ENCODE assay signal across 9 mouse cellular contexts in the genomic region with DNA sequence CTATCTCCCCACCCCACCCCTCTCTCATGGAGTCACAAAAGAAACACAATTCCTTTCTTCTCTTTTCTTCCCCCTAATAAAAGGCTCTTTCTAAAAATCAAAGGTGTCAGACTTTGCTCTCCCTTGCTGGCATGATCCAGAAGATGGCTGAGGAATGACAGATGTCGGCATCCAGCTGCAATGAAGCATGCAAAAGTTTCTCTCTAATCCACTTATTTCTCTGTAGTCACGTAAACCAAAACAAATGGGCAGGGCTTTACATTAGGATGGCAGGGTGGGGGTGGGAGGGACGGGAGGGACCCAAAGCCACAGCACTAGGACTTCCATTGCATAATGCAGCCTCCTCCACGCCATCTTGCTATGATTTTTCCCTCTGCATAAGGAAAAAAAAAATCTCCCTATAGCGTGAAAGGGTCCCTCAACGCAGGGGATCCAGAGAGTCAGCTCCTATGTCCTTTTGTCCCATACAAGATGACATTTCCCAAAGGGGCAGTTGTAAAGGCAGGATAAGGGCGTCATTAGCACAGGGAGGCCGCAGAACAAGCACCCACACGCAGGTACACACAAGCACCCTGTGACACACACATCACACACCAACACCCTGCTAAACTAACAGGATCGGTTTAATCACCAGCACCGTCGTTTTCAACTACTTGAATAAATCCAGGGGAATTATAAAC.
DNase-seq lines count a peak whose midpoint lies in the region; ATAC-seq and TF ChIP-seq lines count a peak whose summit lies in the region.
"Had no signal": no experiment of that assay in that cellular context is flagged by ENCODE, and none has a peak within 500 bp of the region (broad histone marks: within the 10 kb centered on the region; RNA-seq: fewer than 3 reads in every experiment).

No protein-coding gene starts in this region.

- H3K9ac ChIP-seq in heart, embryonic 16.5 days (ENCODE audit: low read length), result peak overlapping the region; percentile 53
- H3K9ac ChIP-seq in embryonic facial prominence, embryonic 12.5 days, result peak overlapping the region; percentile 44; the same call in 1 of the 2 replicates
- peak overlapping the region; percentile 44 for H3K9ac ChIP-seq in hindbrain, embryonic 15.5 days
- peak overlapping the region; percentile 52; the same call in 1 of the 2 replicates for H3K9ac ChIP-seq in midbrain, postnatal 0 days (replicated peaks; ENCODE audit: low read length, poor library complexity, severe bottlenecking)
- H3K9ac ChIP-seq: liver, embryonic 15.5 days had no signal

- 26% methylated on average over 12 of the region's 12 CpGs for WGBS in heart, embryonic 16.5 days
- WGBS in embryonic facial prominence, embryonic 12.5 days, result 15% methylated on average over 12 of the region's 12 CpGs
- WGBS in hindbrain, embryonic 15.5 days, result 11% methylated on average over 12 of the region's 12 CpGs
- 7% methylated on average over 12 of the region's 12 CpGs for WGBS in midbrain, postnatal 0 days

- TF ChIP-seq CTCF in midbrain, postnatal 0 days (IDR thresholded peaks at IDR 0.05), result no peak

- H3K9me3 ChIP-seq in heart, embryonic 16.5 days (replicated peaks; ENCODE audit: control insufficient read depth, low read length), result no peaks in the 10 kb centered on the region
- no peaks in the 10 kb centered on the region for H3K9me3 ChIP-seq in embryonic facial prominence, embryonic 12.5 days
- no peaks in the 10 kb centered on the region for H3K9me3 ChIP-seq in hindbrain, embryonic 15.5 days
- no peaks in the 10 kb centered on the region for H3K9me3 ChIP-seq in midbrain, postnatal 0 days (ENCODE audit: low read length)
- H3K9me3 ChIP-seq: liver, embryonic 15.5 days had no signal

- no peaks in the 10 kb centered on the region for H3K36me3 ChIP-seq in heart, embryonic 16.5 days (ENCODE audit: control insufficient read depth, insufficient read depth)
- H3K36me3 ChIP-seq in embryonic facial prominence, embryonic 12.5 days, result no peaks in the 10 kb centered on the region
- H3K36me3 ChIP-seq in hindbrain, embryonic 15.5 days, result no peaks in the 10 kb centered on the region
- H3K36me3 ChIP-seq in midbrain, postnatal 0 days (ENCODE audit: insufficient read depth, low read length), result no peaks in the 10 kb centered on the region
- H3K36me3 ChIP-seq: liver, embryonic 15.5 days had no signal

- no peak overlapping the region for H3K27ac ChIP-seq in heart, embryonic 16.5 days (ENCODE audit: low read length)
- H3K27ac ChIP-seq in embryonic facial prominence, embryonic 12.5 days, result peak overlapping the region; percentile 84; the same call in 1 of the 2 replicates
- H3K27ac ChIP-seq in hindbrain, embryonic 15.5 days (replicated peaks), result peak overlapping the region; percentile 83
- H3K27ac ChIP-seq in midbrain, postnatal 0 days (ENCODE audit: low read depth, low read length), result no peak overlapping the region
- H3K27ac ChIP-seq: liver, embryonic 15.5 days had no signal

- peak overlapping the region; percentile 55 for H3K4me3 ChIP-seq in heart, embryonic 16.5 days (ENCODE audit: low read length)
- H3K4me3 ChIP-seq in embryonic facial prominence, embryonic 12.5 days, result peak overlapping the region; percentile 37
- peak overlapping the region; percentile 34 for H3K4me3 ChIP-seq in hindbrain, embryonic 15.5 days
- H3K4me3 ChIP-seq in midbrain, postnatal 0 days (ENCODE audit: low read depth, low read length), result peak overlapping the region; percentile 44
- H3K4me3 ChIP-seq: liver, embryonic 15.5 days had no signal

- no peaks in the 10 kb centered on the region for H3K4me1 ChIP-seq in heart, embryonic 16.5 days (ENCODE audit: control insufficient read depth, insufficient read depth, low read length)
- peaks cover 38% of the 10 kb centered on the region for H3K4me1 ChIP-seq in embryonic facial prominence, embryonic 12.5 days
- H3K4me1 ChIP-seq in hindbrain, embryonic 15.5 days (replicated peaks), result peaks cover 39% of the 10 kb centered on the region
- peaks cover 5% of the 10 kb centered on the region; the same call in 1 of the 2 replicates for H3K4me1 ChIP-seq in midbrain, postnatal 0 days (ENCODE audit: insufficient read depth, low read length)
- H3K4me1 ChIP-seq: liver, embryonic 15.5 days had no signal

- H3K4me2 ChIP-seq in heart, embryonic 16.5 days (ENCODE audit: low read depth, low read length), result peak overlapping the region; percentile 89
- peak overlapping the region; percentile 81 for H3K4me2 ChIP-seq in embryonic facial prominence, embryonic 12.5 days (replicated peaks)
- H3K4me2 ChIP-seq in hindbrain, embryonic 15.5 days, result peak overlapping the region; percentile 74
- peak overlapping the region; percentile 86 for H3K4me2 ChIP-seq in midbrain, postnatal 0 days (ENCODE audit: low read depth, low read length, poor library complexity, severe bottlenecking)
- H3K4me2 ChIP-seq: liver, embryonic 15.5 days had no signal

- intact Hi-C loops in heart, postnatal 36 days (cut with DNase I), result no loop called here

- peaks cover 29% of the 10 kb centered on the region for H3K27me3 ChIP-seq in heart, embryonic 16.5 days (ENCODE audit: control insufficient read depth, insufficient read depth, low read length)
- no peaks in the 10 kb centered on the region for H3K27me3 ChIP-seq in embryonic facial prominence, embryonic 12.5 days
- H3K27me3 ChIP-seq in hindbrain, embryonic 15.5 days, result no peaks in the 10 kb centered on the region
- no peaks in the 10 kb centered on the region for H3K27me3 ChIP-seq in midbrain, postnatal 0 days (ENCODE audit: insufficient read depth, low read length)

- no peak for ATAC-seq in heart, embryonic 16.5 days (replicated peaks; ENCODE audit: extremely low read depth, insufficient read depth, low FRiP score)
- ATAC-seq in embryonic facial prominence, embryonic 12.5 days (ENCODE audit: insufficient number of reproducible peaks, insufficient read depth, low FRiP score, low TSS enrichment), result no peak
- no peak for ATAC-seq in hindbrain, embryonic 15.5 days (ENCODE audit: low FRiP score, low read depth)
- ATAC-seq in midbrain, postnatal 0 days (ENCODE audit: low FRiP score), result no peak

- no peak for DNase-seq in heart, postnatal 36 days
- DNase-seq in midbrain, postnatal 0 days (ENCODE audit: low spot score), result no peak
- no peak for DNase-seq in adrenal gland, postnatal 10 days
- DNase-seq in thymus, postnatal 0 days (ENCODE audit: low spot score), result no peak
- no peak for DNase-seq in embryo, embryonic 10 days (ENCODE audit: low spot score)

Comparison
In these comparisons a context has a peak if more than half of its experiments do, and no peak if none do; other contexts are left out.
1. H3K27ac ChIP-seq: peak in embryonic facial prominence, embryonic 12.5 days (single experiment) and hindbrain, embryonic 15.5 days (single experiment); none in heart, embryonic 16.5 days (single experiment) and midbrain, postnatal 0 days (single experiment).
2. Peak in every context shown above with its lines, with median percentiles within 50 percentile points of each other: H3K4me2 ChIP-seq, H3K4me3 ChIP-seq and H3K9ac ChIP-seq.